Mouse (Mus musculus) cortical plate, adult 2 months (tissue): ENCODE measurements around the gene Kif21a.

ENCODE experiments used
- CTCF ChIP-seq: fragments of 200-500 bp; IDR thresholded peaks from 2 replicates; pipeline ENCODE4 v1.5.1; 2011; ENCODE audit warnings: mild to moderate bottlenecking, control low read depth, low read length; ENCODE audit not compliant: insufficient read depth; ENCODE audit errors: extremely low read depth
- POLR2A ChIP-seq: fragments of 200-500 bp; IDR thresholded peaks from 2 replicates; pipeline ENCODE4 v1.6.1; 2011; ENCODE audit warnings: mild to moderate bottlenecking, low read length, control low read depth; ENCODE audit not compliant: insufficient read depth; ENCODE audit errors: extremely low read depth

GRCm38 (mm10) chr15:91096606-91097005 is 46.9 kb upstream of the Kif21a start:
- TF ChIP-seq CTCF = no peak
- no peak for TF ChIP-seq POLR2A
